Mouse (Mus musculus) CH12F3 (cell line): ENCODE measurements around the gene Muc5ac.
"Not testable (repeated sequence)": the region's sequence is repeated elsewhere in the genome, so short reads cannot be mapped to it uniquely, and the experiment has no call there.

Experiments
- in situ Hi-C: fragments of 300-500 bp; cut with MboI; formaldehyde crosslinking; loops from 2 replicates; pipeline ENCODE4 v1.14.3; 2020; ENCODE audit warnings: low sequenced_read_pairs

Gene Muc5ac

GRCm38 (mm10) chr7:141788677-141789452 is at the start of gene Muc5ac:
Gene Muc5ac (plus strand): TSS chr7:141788972.
- in situ Hi-C loops = no loop called here

GRCm38 (mm10) chr7:141747451-141748100 is 41.2 kb upstream of the Muc5ac start:
- in situ Hi-C loops = no loop called here

GRCm38 (mm10) chr7:141752513-141752912 is 36.3 kb upstream of the Muc5ac start:
- in situ Hi-C loops = loop anchor here (25.0 kb wide), 1 partner anchor 185 kb away; the partner anchor contains the start of gene Brsk2

GRCm38 (mm10) chr7:141755831-141756230 is 32.9 kb upstream of the Muc5ac start:
- in situ Hi-C loops = loop anchor here (25.0 kb wide), 1 partner anchor 181 kb away; the partner anchor contains the start of gene Brsk2

- in situ Hi-C loops = loop anchor here (25.0 kb wide), 1 partner anchor 179 kb away; the partner anchor contains the start of gene Brsk2
Measured at GRCm38 (mm10) chr7:141758291-141758690, 30.5 kb upstream of the Muc5ac start.

- in situ Hi-C loops = loop anchor here (25.0 kb wide), 1 partner anchor 167 kb away; the partner anchor contains the start of gene Brsk2
Measured at GRCm38 (mm10) chr7:141770521-141770920, 18.3 kb upstream of the Muc5ac start.

GRCm38 (mm10) chr7:141770988-141771387 is 17.8 kb upstream of the Muc5ac start:
- in situ Hi-C loops = loop anchor here (25.0 kb wide), 1 partner anchor 166 kb away; the partner anchor contains the start of gene Brsk2

- in situ Hi-C loops = loop anchor here (25.0 kb wide), 1 partner anchor 165 kb away; the partner anchor contains the start of gene Brsk2
Measured at GRCm38 (mm10) chr7:141772058-141772557, 16.7 kb upstream of the Muc5ac start.

GRCm38 (mm10) chr7:141774855-141775254 is 13.9 kb upstream of the Muc5ac start:
- in situ Hi-C loops = loop anchor here (25.0 kb wide), 1 partner anchor 162 kb away; the partner anchor contains the start of gene Brsk2

GRCm38 (mm10) chr7:141776199-141776598 is 12.6 kb upstream of the Muc5ac start:
- in situ Hi-C loops = no loop called here

- in situ Hi-C loops = no loop called here
Measured at GRCm38 (mm10) chr7:141794251-141794650, 5.5 kb downstream of the Muc5ac start.

GRCm38 (mm10) chr7:141803206-141803605 is 14.4 kb downstream of the Muc5ac start:
- in situ Hi-C loops = no loop called here

- in situ Hi-C loops = no loop called here
Measured at GRCm38 (mm10) chr7:141805384-141805783, 16.6 kb downstream of the Muc5ac start.

GRCm38 (mm10) chr7:141807823-141808222 is 19.1 kb downstream of the Muc5ac start:
- in situ Hi-C loops = not testable (repeated sequence)

- in situ Hi-C loops = not testable (repeated sequence)
Measured at GRCm38 (mm10) chr7:141809933-141810332, 21.2 kb downstream of the Muc5ac start.

GRCm38 (mm10) chr7:141813321-141813720 is 24.5 kb downstream of the Muc5ac start:
- in situ Hi-C loops = no loop called here

- in situ Hi-C loops = no loop called here
Measured at GRCm38 (mm10) chr7:141815361-141815760, 26.6 kb downstream of the Muc5ac start.

GRCm38 (mm10) chr7:141817355-141818075 is 28.7 kb downstream of the Muc5ac start:
- in situ Hi-C loops = no loop called here

- in situ Hi-C loops = no loop called here
Measured at GRCm38 (mm10) chr7:141818267-141818666, 29.5 kb downstream of the Muc5ac start.

- in situ Hi-C loops = no loop called here
Measured at GRCm38 (mm10) chr7:141822582-141823261, 34.0 kb downstream of the Muc5ac start.
